Mouse (Mus musculus) cerebellum, adult 2 months (tissue): ENCODE measurements around the gene Nim1k.

Experiments used
- CTCF ChIP-seq: fragments of 200-500 bp; IDR thresholded peaks from 2 replicates; pipeline ENCODE4 v1.5.1; 2011; ENCODE audit warnings: low read depth, mild to moderate bottlenecking, control low read depth, low read length, moderate library complexity, borderline replicate concordance; ENCODE audit not compliant: insufficient read depth
- POLR2A ChIP-seq: fragments of 200-500 bp; IDR thresholded peaks from 2 replicates; pipeline ENCODE4 v1.6.1; 2011; ENCODE audit warnings: low read length, control low read depth, borderline replicate concordance; ENCODE audit not compliant: insufficient read depth

GRCm38 (mm10) chr13:119695676-119696075, 60.0 kb downstream of the Nim1k start:
- TF ChIP-seq POLR2A (no peak), CTCF (no peak)
